Mouse (Mus musculus) stomach, embryonic 14.5 days (tissue): ENCODE data around the gene Far1. TPM values are rescaled to one million over a fixed set of nuclear protein-coding genes. Genes with fewer than 3 reads are reported as not detected.
A peak's percentile ranks its signal among the peaks of the same experiment; 100 is the strongest.

ENCODE experiments used
- ATAC-seq: fragments of 200-750 bp; cut with Nextera tagmentation; 2 replicates; pipeline ENCODE4 v1.8.0; 2017; ENCODE audit warnings: low read depth, moderate TSS enrichment; ENCODE audit not compliant: insufficient number of reproducible peaks, insufficient read depth, low FRiP score
- H3K27ac ChIP-seq: fragments of 300-500 bp; sonication (generic); 2 replicates; pipeline ENCODE4 v1.5.1; 2014; ENCODE audit warnings: mild to moderate bottlenecking, low read length, moderate library complexity, mixed read lengths
- H3K27me3 ChIP-seq: fragments of 300-500 bp; sonication (generic); 2 replicates; pipeline ENCODE4 v1.6.1; 2014; ENCODE audit warnings: low read length, control low read depth, mixed read lengths; ENCODE audit not compliant: control insufficient read depth, insufficient read depth
- H3K36me3 ChIP-seq: fragments of 300-500 bp; sonication (generic); 2 replicates; pipeline ENCODE4 v1.6.1; 2014; ENCODE audit warnings: mild to moderate bottlenecking, control low read depth, low read length, moderate library complexity, mixed read lengths; ENCODE audit not compliant: control insufficient read depth, insufficient read depth
- H3K4me1 ChIP-seq: fragments of 300-500 bp; sonication (generic); 2 replicates; pipeline ENCODE4 v1.6.1; 2014; ENCODE audit warnings: low read length, control low read depth, mixed read lengths; ENCODE audit not compliant: control insufficient read depth, insufficient read depth
- H3K4me2 ChIP-seq: fragments of 300-500 bp; sonication (generic); replicated peaks from 2 replicates; pipeline ENCODE4 v1.6.1; 2014; ENCODE audit warnings: low read depth, low read length, control low read depth
- H3K4me3 ChIP-seq: fragments of 300-500 bp; sonication (generic); 2 replicates; pipeline ENCODE4 v1.5.1; 2014; ENCODE audit warnings: low read depth, low read length, control low read depth
- H3K9ac ChIP-seq: fragments of 300-500 bp; sonication (generic); replicated peaks from 2 replicates; pipeline ENCODE4 v1.6.1; 2014; ENCODE audit warnings: low read depth, mild to moderate bottlenecking, control low read depth, low read length, moderate library complexity, mixed read lengths
- H3K9me3 ChIP-seq: fragments of 300-500 bp; sonication (generic); 2 replicates; pipeline ENCODE4 v1.6.1; 2016; ENCODE audit warnings: low read depth, low read length, control low read depth; ENCODE audit not compliant: control insufficient read depth
- WGBS: fragments of 180-500 bp; shearing (Covaris S2); extraction: QIAGEN DNeasy Blood & Tissue Kit; methylation state at CpG from one replicate; pipeline ENCODE4 v1.1.7; 2014; 5-methylcytosine and 5-hydroxymethylcytosine counted together
- polyA plus RNA-seq: library from polyadenylated mRNA; unstranded; fragments of >200 nt; fragmentation: Nextera tagmentation; extraction: Ambion mirVana; gene quantifications from 2 replicates; pipeline ENCODE4 v1.2.1, GENCODE M21; 2014

Gene Far1
- 127 and 130 TPM in 2 replicates for polyA plus RNA-seq

- H3K9ac ChIP-seq: peak within 1 kb of the TSS; percentile 89
- peak; percentile 99 for ATAC-seq
- peak within 1 kb of the TSS; percentile 89 for H3K4me2 ChIP-seq
- no peaks in the 10 kb centered on the region for H3K9me3 ChIP-seq
- H3K4me3 ChIP-seq: peak within 1 kb of the TSS; percentile 96
- H3K27ac ChIP-seq: peak within 1 kb of the TSS; percentile 91
- H3K36me3 ChIP-seq: no peaks in the 10 kb centered on the region
- no peaks in the 10 kb centered on the region for H3K27me3 ChIP-seq
- under 1% methylated on average over 67 of the region's 71 CpGs for WGBS
- H3K4me1 ChIP-seq: no peaks in the 10 kb centered on the region; the same call in 1 of the 2 replicates
Measured at GRCm38 (mm10) chr7:113513286-113513962, at the start of gene Far1. TSS of gene Far1 (plus strand) at chr7:113513834.

GRCm38 (mm10) chr7:113468345-113468744 is 45.3 kb upstream of the Far1 start:
- Histone ChIP-seq H3K27me3 (no peaks in the 10 kb centered on the region), H3K4me3 (no peak overlapping the region), H3K9ac (no peak overlapping the region), H3K27ac (no peak overlapping the region), H3K4me1 (no peaks in the 10 kb centered on the region), H3K9me3 (no peaks in the 10 kb centered on the region), H3K4me2 (no peak overlapping the region), H3K36me3 (no peaks in the 10 kb centered on the region)
- WGBS: 73% methylated on average over 3 of the region's 3 CpGs
- ATAC-seq: no peak

- Histone ChIP-seq H3K4me1 (no peaks in the 10 kb centered on the region), H3K9me3 (no peaks in the 10 kb centered on the region), H3K27me3 (no peaks in the 10 kb centered on the region), H3K27ac (no peak overlapping the region), H3K4me3 (no peak overlapping the region), H3K4me2 (no peak overlapping the region), H3K36me3 (no peaks in the 10 kb centered on the region), H3K9ac (no peak overlapping the region)
- ATAC-seq: no peak
- 54% methylated on average over 2 of the region's 2 CpGs for WGBS
Measured at GRCm38 (mm10) chr7:113470671-113471070, 43.0 kb upstream of the Far1 start.

- H3K4me3 ChIP-seq: no peak overlapping the region
- no peak overlapping the region for H3K4me2 ChIP-seq
- no peaks in the 10 kb centered on the region for H3K4me1 ChIP-seq
- H3K27ac ChIP-seq: no peak overlapping the region
- H3K9me3 ChIP-seq: no peaks in the 10 kb centered on the region
- 84% methylated on average over 1 of the region's 1 CpGs for WGBS
- no peak for ATAC-seq
- no peaks in the 10 kb centered on the region for H3K36me3 ChIP-seq
- no peaks in the 10 kb centered on the region for H3K27me3 ChIP-seq
- H3K9ac ChIP-seq: no peak overlapping the region
Measured at GRCm38 (mm10) chr7:113471653-113472052, 42.0 kb upstream of the Far1 start.

- Histone ChIP-seq H3K4me1 (no peaks in the 10 kb centered on the region), H3K27me3 (no peaks in the 10 kb centered on the region), H3K4me3 (no peak overlapping the region), H3K4me2 (no peak overlapping the region), H3K36me3 (no peaks in the 10 kb centered on the region), H3K27ac (no peak overlapping the region), H3K9me3 (no peaks in the 10 kb centered on the region), H3K9ac (no peak overlapping the region)
- WGBS: 39% methylated on average over 2 of the region's 2 CpGs
- no peak for ATAC-seq
Measured at GRCm38 (mm10) chr7:113495792-113496191, 17.8 kb upstream of the Far1 start.

GRCm38 (mm10) chr7:113498413-113498812 is 15.2 kb upstream of the Far1 start:
- H3K27ac ChIP-seq: no peak overlapping the region
- no peaks in the 10 kb centered on the region for H3K36me3 ChIP-seq
- H3K4me3 ChIP-seq: no peak overlapping the region
- H3K27me3 ChIP-seq: no peaks in the 10 kb centered on the region
- H3K9me3 ChIP-seq: no peaks in the 10 kb centered on the region
- no peak overlapping the region for H3K4me2 ChIP-seq
- 83% methylated on average over 3 of the region's 3 CpGs for WGBS
- ATAC-seq: no peak
- H3K4me1 ChIP-seq: no peaks in the 10 kb centered on the region
- H3K9ac ChIP-seq: no peak overlapping the region

GRCm38 (mm10) chr7:113499821-113500220 is 13.8 kb upstream of the Far1 start:
- H3K9me3 ChIP-seq: no peaks in the 10 kb centered on the region
- no peak overlapping the region for H3K4me2 ChIP-seq
- H3K27ac ChIP-seq: no peak overlapping the region
- H3K36me3 ChIP-seq: no peaks in the 10 kb centered on the region
- H3K27me3 ChIP-seq: no peaks in the 10 kb centered on the region
- H3K4me3 ChIP-seq: no peak overlapping the region
- no peak for ATAC-seq
- H3K4me1 ChIP-seq: no peaks in the 10 kb centered on the region
- WGBS: 72% methylated on average over 6 of the region's 6 CpGs
- H3K9ac ChIP-seq: no peak overlapping the region

GRCm38 (mm10) chr7:113502453-113502852 is 11.2 kb upstream of the Far1 start:
- Histone ChIP-seq H3K9me3 (no peaks in the 10 kb centered on the region), H3K4me2 (no peak overlapping the region), H3K27me3 (no peaks in the 10 kb centered on the region), H3K4me3 (no peak overlapping the region), H3K36me3 (no peaks in the 10 kb centered on the region), H3K4me1 (no peaks in the 10 kb centered on the region), H3K27ac (peak overlapping the region; percentile 63), H3K9ac (no peak overlapping the region)
- peak; percentile 65 for ATAC-seq
- WGBS: 52% methylated on average over 3 of the region's 3 CpGs

- Histone ChIP-seq H3K4me1 (no peaks in the 10 kb centered on the region), H3K27me3 (no peaks in the 10 kb centered on the region), H3K27ac (no peak overlapping the region), H3K4me2 (no peak overlapping the region), H3K4me3 (no peak overlapping the region), H3K36me3 (no peaks in the 10 kb centered on the region), H3K9me3 (no peaks in the 10 kb centered on the region), H3K9ac (no peak overlapping the region)
- WGBS: 71% methylated on average over 5 of the region's 5 CpGs
- ATAC-seq: no peak
Measured at GRCm38 (mm10) chr7:113505047-113505446, 8.6 kb upstream of the Far1 start.
